Mouse (Mus musculus) cerebellum, adult 9-10 months (tissue): ENCODE results near the gene Gna15.

Experiments used
- DNase-seq: peaks from one replicate; pipeline ENCODE4 v3.0.0; 2022

Gna15 gene

GRCm38 (mm10) chr10:81524051-81524605, at the start of gene Gna15:
Gene Gna15 (minus strand): TSS chr10:81524225.
- no peak for DNase-seq

GRCm38 (mm10) chr10:81572975-81573374, 49.0 kb upstream of the Gna15 start:
- DNase-seq: peak; percentile 75

- peak; percentile 78 for DNase-seq
These were observed 48.2 kb upstream of the Gna15 start for GRCm38 (mm10) chr10:81572133-81572671.

- peak; percentile 100 for DNase-seq
These were observed 47.5 kb upstream of the Gna15 start for GRCm38 (mm10) chr10:81571501-81571876.

GRCm38 (mm10) chr10:81570831-81571500, 46.9 kb upstream of the Gna15 start:
- DNase-seq: peak; percentile 97

GRCm38 (mm10) chr10:81570238-81570800, 46.3 kb upstream of the Gna15 start:
- DNase-seq: no peak

GRCm38 (mm10) chr10:81569507-81570237, 45.6 kb upstream of the Gna15 start:
- DNase-seq: no peak

- no peak for DNase-seq
These were observed 44.6 kb upstream of the Gna15 start for GRCm38 (mm10) chr10:81568381-81569191.

- DNase-seq: peak; percentile 50
These were observed 41.5 kb upstream of the Gna15 start for GRCm38 (mm10) chr10:81565257-81566228.

GRCm38 (mm10) chr10:81564734-81565133, 40.7 kb upstream of the Gna15 start:
- peak; percentile 85 for DNase-seq

- DNase-seq: no peak
These were observed 40.2 kb upstream of the Gna15 start for GRCm38 (mm10) chr10:81564216-81564615.

- DNase-seq: no peak
These were observed 39.5 kb upstream of the Gna15 start for GRCm38 (mm10) chr10:81563481-81563880.

GRCm38 (mm10) chr10:81562411-81562810, 38.4 kb upstream of the Gna15 start:
- DNase-seq: no peak

GRCm38 (mm10) chr10:81560719-81561459, 36.9 kb upstream of the Gna15 start:
- peak; percentile 61 for DNase-seq

- DNase-seq: peak; percentile 75
These were observed 35.9 kb upstream of the Gna15 start for GRCm38 (mm10) chr10:81559627-81560539.

GRCm38 (mm10) chr10:81559163-81559626, 35.2 kb upstream of the Gna15 start, which contains the start of gene Aes:
Gene Aes (plus strand): TSS chr10:81559488.
- peak; percentile 80 for DNase-seq

- DNase-seq: no peak
These were observed 33.5 kb upstream of the Gna15 start for GRCm38 (mm10) chr10:81557491-81557890.

- no peak for DNase-seq
These were observed 32.3 kb upstream of the Gna15 start for GRCm38 (mm10) chr10:81556282-81556681.
